Mouse (Mus musculus): ENCODE results near the gene Nrxn3.

Gene Nrxn3

DNA sequence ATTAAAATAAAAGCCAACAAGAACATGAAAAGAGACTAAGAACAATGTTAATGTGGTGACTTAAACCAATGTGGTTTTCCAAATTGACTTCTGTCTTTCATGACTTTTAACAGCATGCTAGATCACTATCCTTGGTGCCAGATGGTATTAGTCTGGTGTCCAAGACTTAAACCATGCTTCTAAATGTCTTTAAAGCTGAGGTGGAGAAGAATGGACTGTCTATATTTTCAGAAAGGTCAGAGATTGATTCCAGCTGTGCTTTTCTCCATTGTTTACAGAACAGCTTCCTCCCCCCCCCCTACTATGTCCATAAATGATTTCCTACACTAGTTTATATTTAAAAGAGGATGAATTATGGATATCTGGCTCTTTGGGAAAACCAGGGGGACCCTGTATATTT lies 1473.5 kb downstream of the Nrxn3 start:
- peak; percentile 18 for DNase-seq

DNA sequence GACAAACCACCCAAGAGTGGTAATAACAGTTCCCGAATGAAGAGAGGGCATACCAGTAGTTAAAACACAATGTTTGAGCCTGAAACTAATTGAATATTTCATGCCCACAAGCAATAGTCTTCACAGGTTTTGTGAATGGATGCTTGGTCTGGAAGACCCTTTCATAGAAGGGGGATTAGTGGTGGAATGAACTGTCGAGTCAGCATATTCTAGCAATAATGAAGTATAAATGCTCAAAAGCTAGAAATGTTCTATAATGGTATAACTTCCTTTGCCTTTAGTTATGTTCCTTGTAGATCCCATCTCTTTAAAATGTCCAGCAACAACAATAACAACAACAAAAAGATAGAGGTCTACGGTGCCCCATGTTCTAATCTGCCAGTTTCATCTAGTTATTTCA lies 1475.3 kb downstream of the Nrxn3 start:
- no peak for DNase-seq

DNA sequence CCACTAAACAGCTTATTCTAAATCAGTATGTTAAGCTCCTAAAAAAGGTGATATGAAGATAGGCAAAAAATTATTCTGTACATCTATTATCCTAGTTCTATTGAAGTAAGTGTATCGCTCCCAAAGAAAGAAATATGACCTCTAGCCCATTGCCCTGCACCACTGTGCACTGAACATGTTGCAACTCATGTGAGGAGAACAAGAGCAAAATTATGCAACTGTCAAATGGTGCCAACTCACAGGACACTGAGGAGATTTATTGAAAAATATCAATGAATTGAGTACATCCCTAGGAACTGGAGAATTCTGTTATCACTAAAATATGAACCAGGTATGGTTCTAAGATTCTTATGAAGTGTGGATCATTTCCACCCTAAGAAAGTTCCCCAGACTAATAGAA lies 1479.8 kb downstream of the Nrxn3 start:
- no peak for DNase-seq

DNA sequence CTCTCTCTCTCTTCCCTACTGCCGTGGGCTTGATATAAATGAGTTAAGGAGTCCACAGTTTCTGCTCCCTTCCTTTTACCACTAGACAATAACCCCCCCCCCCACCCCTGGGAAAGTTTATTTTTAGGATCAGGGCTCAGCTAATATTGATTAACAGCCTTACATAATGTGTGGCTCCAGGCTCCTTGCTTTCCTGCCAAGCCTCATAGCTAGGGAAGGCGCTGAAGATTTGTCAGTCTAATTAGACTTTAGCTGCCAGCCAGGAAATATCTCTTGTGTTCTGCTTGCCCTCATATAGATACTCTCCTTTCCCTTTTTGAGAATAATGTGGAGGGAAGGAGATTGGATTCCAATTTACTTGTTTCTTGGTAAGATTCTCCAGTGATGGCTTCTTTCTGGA lies 1488.7 kb downstream of the Nrxn3 start:
- no peak for DNase-seq

DNA sequence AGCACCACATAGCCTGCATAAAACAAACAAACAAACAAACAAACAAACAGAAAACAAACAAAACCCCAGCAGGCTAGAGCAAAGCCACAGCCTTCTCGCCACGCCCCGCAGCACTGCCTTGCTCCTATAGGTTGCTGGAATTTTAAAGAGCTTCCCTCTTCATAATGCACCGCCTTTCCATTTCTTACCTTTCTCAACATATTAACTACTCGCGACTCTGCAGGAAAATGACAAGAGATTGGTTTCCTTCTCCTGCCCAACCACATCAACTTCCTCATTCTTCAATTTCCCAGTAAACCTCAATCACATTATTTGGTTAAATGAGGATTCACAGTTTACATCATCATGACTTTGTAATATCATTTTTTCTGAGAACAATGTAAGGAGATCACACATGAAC lies 1494.4 kb downstream of the Nrxn3 start:
- DNase-seq, result no peak

DNA sequence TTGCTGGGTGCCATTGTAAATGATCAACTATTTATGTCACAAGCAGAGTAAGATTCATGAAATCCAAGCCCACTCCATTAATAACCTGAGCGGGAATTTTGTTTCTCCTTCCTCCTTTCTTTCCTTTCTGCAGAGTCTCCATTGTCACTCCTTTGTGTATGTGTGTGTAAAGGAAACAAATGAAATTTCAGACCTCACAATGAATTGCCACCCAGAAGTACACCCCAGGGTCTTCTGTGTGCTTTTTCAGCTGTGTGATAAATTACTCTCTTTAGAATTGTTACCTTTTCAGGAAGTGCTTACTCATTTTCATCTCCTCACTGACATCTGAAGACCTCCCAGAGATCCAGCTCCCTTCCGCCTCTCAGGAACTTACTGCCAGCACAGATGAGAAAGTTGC lies 1506.4 kb downstream of the Nrxn3 start:
- peak; percentile 31 for DNase-seq

DNA sequence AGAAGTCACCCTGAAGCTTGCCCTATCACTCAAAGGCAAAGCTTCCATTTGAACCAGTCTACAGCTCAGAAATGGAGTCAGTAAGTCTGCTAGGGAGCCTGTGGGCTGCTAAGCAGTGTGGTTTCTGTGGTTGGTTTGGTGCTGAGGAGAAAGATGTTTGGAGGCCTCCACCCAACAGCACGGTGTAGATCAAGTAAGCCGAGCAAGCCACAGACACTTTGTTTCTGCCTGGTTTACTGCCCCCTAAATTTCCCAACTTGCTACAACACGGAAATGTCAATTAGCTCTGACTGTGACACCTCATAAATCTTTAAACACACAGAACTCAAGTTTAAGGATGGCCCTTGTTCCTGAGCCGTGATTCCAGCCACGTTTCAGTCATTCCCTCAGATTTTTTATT lies 1513.4 kb downstream of the Nrxn3 start:
- DNase-seq, result peak; percentile 17

DNA sequence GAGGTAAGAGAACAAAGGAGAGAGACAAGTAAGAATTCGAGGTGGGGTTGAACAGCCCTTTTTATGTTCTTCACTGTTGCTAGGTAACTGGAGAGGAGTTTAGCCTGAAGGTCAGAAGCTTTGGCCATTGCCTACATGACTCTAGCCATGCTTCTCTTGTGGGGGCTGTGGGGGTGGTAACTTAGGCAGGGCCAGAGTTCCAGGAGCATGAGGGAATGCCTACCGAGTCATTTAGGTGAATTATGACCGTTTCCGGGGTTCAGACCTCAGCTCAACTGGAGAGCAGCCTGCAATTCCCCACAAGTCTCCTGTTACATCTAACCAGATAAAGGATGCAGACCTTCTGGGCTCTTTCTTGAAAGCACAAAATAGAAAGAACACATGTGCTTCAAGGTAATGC lies 1537.6 kb downstream of the Nrxn3 start:
- DNase-seq, result peak; percentile 16

DNA sequence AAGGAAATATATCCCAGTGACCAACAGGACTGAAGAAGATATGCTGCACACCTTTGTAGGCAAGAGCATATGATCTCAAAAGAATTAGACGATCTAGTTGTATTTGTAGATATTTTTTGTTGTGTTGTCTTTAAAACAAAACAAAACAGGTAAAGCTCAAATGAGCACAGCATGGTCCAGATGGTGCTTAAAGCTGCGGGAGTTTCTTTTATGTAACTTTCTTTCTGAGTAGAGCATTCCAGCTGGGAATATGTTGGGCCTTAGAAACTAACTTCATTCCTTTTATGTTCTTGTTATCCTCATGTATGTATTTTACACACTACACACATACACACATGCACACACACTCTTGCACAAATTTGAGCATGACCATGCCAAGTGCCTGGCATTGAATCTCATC lies 1545.4 kb downstream of the Nrxn3 start:
- DNase-seq, result no peak

DNA sequence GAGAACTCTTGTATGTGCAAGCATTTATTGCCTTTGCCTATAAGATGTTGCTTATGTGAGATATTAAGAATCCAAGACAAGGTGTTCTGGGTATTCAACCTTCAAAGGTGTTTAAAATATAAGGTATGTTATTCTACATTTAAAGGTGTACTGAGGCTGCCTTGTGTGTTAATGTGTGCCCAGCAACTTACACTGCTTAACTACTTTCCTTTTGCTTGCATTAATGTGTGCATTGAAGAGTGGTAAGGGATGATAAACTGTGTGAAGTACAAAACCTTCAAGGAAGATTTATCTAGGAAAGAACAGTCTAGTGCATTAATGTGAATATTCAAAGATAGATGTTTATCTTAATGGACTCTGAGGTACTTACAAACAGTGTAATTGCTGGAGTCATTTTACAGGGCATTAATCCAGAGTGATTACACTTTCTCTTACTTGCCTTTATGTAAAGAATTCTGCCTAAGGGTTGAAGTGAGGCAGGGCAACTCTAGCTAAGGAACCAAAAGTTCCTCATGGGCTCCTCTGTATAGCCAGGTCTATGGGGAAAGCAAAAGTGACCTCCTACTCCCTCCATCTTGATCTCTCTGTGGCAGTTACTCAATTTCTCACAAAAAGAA lies 1548.2 kb downstream of the Nrxn3 start:
- DNase-seq, result no peak

DNA sequence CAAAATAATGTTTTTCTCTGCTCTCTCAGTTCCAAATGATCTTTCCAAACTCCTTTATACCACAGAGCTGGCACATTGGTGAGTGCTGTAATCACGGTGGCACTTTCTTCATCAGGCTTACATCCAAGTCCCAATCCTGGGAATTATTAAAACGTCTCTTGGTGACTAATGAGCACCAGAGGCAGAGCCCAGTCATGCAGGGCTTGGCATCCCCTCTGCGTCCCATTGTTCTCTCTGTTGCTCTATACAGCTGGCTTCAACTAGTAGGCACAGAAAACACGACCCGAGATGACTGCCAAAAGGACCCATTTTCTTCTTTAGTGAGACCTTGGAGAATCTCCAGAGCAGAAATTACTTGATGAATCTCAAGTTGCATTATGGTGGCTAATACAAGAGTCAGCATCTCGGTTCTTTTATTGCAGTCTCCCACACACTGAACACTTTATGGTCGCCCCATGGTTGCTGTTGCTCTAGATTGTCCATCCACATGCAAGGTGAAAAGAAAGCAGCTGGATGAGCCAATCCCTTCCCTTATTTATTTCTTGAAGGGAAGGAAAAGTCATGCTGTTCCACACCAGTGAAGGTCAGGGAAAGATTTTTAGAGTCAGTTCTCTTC lies 1552.1 kb downstream of the Nrxn3 start:
- no peak for DNase-seq

DNA sequence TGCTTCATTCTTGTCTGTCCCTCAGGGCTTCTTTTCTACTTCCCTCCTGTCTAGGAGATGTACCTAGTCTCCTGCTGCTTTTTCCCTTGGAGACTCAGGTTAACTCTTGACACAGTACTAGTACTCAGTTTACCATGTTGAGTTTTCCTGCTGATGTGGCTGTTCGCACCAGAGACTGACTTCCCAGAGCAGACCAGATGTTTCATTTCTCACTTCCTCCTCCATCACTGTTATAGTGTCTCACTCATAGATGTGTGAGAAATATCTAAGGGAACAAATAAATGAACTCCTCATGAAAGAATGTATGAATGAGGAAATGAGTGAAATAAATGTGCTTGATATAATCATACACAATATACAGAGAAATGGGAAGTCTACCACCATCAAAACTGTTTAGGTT lies 1558.6 kb downstream of the Nrxn3 start:
- no peak for DNase-seq

DNA sequence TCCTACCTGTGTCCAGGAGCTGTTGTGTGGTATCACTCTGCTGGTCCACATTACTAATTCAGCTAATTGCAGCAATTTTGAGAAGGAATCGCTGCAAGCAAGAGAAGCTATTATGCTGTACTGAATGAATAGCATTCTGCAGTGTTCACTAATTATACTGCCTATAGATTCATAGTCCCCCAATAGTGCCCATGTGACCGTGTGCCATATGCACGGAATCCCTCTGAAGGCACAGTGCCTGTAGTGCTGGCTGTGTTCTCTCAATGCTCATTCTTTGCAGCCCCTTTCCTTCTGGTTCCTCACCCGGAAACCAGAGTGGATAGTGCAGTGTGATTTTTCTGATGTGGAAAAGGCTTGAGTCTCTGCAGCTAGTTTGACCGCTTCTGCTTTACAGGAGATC lies 1560.3 kb downstream of the Nrxn3 start:
- DNase-seq, result no peak

DNA sequence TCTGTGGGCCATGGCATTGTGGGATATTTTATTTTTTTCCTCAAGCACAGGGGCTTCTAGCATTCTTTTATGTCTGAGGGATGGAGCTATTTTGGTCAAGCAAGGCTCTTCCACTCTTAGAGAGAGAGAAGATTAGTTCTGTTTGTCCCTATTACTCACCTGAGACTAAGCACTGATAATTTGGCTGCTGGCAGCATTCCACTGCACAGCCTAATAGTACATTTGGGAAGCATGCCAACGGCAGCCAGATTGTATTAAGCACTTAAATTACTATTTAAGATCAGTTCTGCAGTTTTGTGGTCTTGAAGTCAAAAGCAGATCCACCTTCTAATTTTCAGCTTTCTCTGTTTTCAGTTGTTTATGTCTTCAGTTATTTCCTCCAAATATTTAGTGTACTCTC lies 1580.0 kb downstream of the Nrxn3 start:
- DNase-seq, result no peak

DNA sequence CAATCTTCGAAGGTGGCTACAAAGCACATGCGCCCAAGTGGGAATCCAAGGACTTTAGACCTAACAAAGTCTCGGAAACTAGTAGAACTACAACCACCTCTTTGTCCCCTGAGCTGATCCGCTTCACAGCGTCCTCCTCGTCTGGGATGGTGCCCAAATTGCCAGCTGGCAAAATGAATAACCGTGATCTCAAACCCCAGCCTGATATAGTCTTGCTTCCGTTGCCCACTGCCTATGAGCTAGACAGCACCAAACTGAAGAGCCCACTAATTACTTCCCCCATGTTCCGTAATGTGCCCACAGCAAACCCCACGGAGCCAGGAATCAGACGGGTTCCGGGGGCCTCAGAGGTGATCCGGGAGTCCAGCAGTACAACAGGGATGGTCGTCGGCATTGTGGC lies 1609.1 kb downstream of the Nrxn3 start:
- DNase-seq, result no peak

DNA sequence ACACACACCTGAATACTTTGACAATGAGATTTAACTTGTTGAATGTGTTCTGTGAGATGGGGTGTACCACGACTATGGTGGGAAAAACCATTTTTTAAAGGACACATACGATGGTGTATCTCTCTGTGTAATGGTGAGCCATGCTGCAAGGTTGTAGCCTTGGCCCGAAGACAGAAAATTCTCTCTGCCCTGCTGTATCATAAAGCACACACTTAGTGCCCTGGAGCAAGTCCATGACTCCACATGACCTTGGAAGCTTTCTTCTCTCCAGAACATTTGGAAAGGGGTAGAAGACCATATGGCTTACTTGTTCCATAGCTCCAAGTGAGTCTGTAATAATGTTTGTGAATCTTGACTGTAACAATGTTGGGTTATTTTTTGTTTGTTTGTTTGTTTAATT lies 1609.8 kb downstream of the Nrxn3 start:
- DNase-seq, result no peak

DNA sequence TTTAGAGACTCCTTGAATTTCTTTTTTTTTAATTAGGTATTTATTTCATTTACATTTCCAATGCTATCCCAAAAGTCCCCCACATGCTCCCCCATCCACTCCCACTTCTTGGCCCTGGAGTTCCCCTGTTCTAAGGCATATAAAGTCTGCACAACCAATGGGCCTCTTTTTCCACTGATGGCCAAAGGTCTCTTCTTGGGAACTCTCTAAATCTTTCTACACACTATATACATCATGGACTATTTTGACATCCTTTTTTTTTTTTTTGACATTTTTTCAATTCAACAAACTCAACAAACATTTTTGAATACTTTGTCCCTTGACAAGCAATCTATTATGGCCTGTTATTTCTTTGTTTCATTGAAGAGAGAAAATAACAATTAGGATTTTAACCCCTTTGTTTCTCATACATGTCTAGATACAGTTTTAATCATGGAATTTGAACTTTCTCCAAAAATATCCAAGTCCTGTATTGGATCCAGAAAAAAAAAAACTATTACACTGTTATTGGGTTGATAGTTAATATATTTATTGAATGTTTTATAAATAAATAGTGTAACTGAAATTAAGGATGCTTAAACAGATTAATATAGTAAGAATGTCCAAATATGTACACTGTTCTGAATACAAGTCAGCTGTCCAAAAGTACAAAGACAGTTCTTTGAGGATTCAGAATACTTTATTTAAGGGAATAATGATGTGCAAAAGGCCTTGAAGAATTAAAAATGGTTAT lies 1615.0 kb downstream of the Nrxn3 start:
- no peak for DNase-seq

DNA sequence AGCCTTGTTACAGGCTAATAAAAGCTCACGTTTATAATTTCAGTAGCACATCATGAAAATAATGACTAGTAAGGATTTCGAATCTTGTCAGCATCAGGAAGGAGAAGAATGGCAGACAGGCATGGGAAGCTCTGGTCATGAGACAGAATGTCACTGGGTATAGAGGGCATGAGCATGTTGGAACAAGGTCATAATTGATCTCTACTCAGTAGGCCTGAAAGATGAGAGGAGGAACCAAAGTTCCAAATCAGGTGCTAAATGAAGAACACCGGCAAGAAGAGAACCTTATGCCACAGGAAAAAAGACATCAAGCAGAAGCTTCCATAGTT lies 1615.5 kb downstream of the Nrxn3 start:
- no peak for DNase-seq
